Comparison of ENCODE assay signal across 26 mouse cellular contexts in genomic region chr3:119749140-119749539, GRCm38 (mm10).
"Had no signal": no experiment of that assay in that cellular context is flagged by ENCODE, and none has a peak within 500 bp of the region (broad histone marks: within the 10 kb centered on the region; RNA-seq: fewer than 3 reads in every experiment).

No protein-coding gene starts in this region.

- H3K9me3 ChIP-seq: heart, embryonic 13.5 days; heart, embryonic 15.5 days; hindbrain, embryonic 13.5 days; hindbrain, embryonic 15.5 days; kidney, embryonic 15.5 days; limb, embryonic 13.5 days; limb, embryonic 15.5 days; liver, embryonic 12.5 days; liver, embryonic 15.5 days had no signal

- H3K9ac ChIP-seq: heart, embryonic 13.5 days; heart, embryonic 15.5 days; hindbrain, embryonic 13.5 days; hindbrain, embryonic 15.5 days; kidney, embryonic 15.5 days; limb, embryonic 13.5 days; limb, embryonic 15.5 days; liver, embryonic 12.5 days; liver, embryonic 15.5 days had no signal

- H3K4me3 ChIP-seq: heart, adult 2 months; heart, embryonic 13.5 days; heart, embryonic 15.5 days; hindbrain, embryonic 13.5 days; hindbrain, embryonic 15.5 days; kidney, embryonic 15.5 days; limb, embryonic 13.5 days; limb, embryonic 15.5 days; liver, embryonic 12.5 days; liver, embryonic 15.5 days had no signal

- H3K27me3 ChIP-seq: heart, embryonic 13.5 days; heart, embryonic 15.5 days; hindbrain, embryonic 13.5 days; hindbrain, embryonic 15.5 days; kidney, embryonic 15.5 days; limb, embryonic 13.5 days; limb, embryonic 15.5 days; liver, embryonic 12.5 days; liver, embryonic 15.5 days had no signal

- H3K4me1 ChIP-seq: heart, embryonic 15.5 days; hindbrain, embryonic 13.5 days; kidney, embryonic 15.5 days; limb, embryonic 13.5 days; limb, embryonic 15.5 days had no signal

- ATAC-seq: hindbrain, postnatal 0 days; intestine, embryonic 16.5 days; liver, embryonic 12.5 days had no signal

- DNase-seq: gastrocnemius, postnatal 14 days; gastrocnemius, postnatal 36 days; heart, adult 11 months; heart, adult 2 months; heart, postnatal 14 days; kidney, adult 11 months; kidney, adult 2 months; kidney, adult 9 months; kidney, postnatal 14 days; kidney, postnatal 36 days; layer of hippocampus, adult 9-11 months; layer of hippocampus, postnatal 36 days; left cerebral cortex, postnatal 4 days had no signal

- H3K27ac ChIP-seq: heart, adult 2 months; heart, embryonic 13.5 days; heart, embryonic 15.5 days; hindbrain, embryonic 13.5 days; hindbrain, embryonic 15.5 days; hindbrain, postnatal 0 days; kidney, embryonic 15.5 days; kidney, postnatal 0 days; limb, embryonic 13.5 days; limb, embryonic 15.5 days; liver, embryonic 12.5 days; liver, embryonic 15.5 days had no signal

- H3K4me2 ChIP-seq: heart, embryonic 11.5 days; heart, embryonic 13.5 days; heart, embryonic 15.5 days; hindbrain, embryonic 13.5 days; hindbrain, embryonic 15.5 days; kidney, embryonic 15.5 days; limb, embryonic 13.5 days; limb, embryonic 15.5 days; liver, embryonic 12.5 days; liver, embryonic 15.5 days had no signal
